Mouse (Mus musculus) ES-Bruce4 (cell line): ENCODE results near the gene Pik3r1.

Experiments used
- CTCF ChIP-seq: IDR thresholded peaks from one replicate; pipeline ENCODE4 v1.8.1; 2011; ENCODE audit warnings: low read depth, low read length
- EP300 ChIP-seq: IDR thresholded peaks from 2 replicates; pipeline ENCODE4 v1.6.1; 2011; ENCODE audit warnings: low read depth, low read length; ENCODE audit not compliant: insufficient read depth
- POLR2A ChIP-seq: IDR thresholded peaks from one replicate; pipeline ENCODE4 v1.8.1; 2011; ENCODE audit warnings: low read length; ENCODE audit not compliant: insufficient read depth

DNA sequence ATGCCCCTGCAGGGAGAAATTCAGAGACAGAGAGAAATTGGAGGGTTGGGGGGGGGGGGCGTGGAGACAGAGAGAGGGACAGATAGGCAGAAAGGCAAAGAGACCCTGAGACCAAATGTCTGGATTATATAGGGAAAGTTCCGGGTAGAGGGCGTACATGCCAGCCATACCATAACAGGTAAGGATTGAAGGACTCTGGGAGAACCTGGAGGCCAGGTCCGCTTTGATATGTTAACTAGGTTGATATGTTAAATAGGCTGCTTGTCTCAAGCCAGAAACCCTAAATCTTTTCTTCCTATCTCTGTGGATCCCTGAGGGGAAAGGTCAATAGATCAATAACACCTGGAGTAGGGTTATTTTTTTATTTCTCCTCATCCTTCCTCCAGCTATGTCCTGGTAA is 17.7 kb upstream of the Pik3r1 start:
- no peak for TF ChIP-seq CTCF
- TF ChIP-seq POLR2A, result no peak
- no peak for TF ChIP-seq EP300
